Mouse (Mus musculus) heart, adult 2 months (tissue): ENCODE measurements around the gene Efl1.

Experiments
- CTCF ChIP-seq: fragments of 200-600 bp; IDR thresholded peaks from 2 replicates; pipeline ENCODE4 v1.8.1; 2022; ENCODE audit warnings: antibody characterized with exemption, mild to moderate bottlenecking, moderate library complexity
- POLR2A ChIP-seq: fragments of 200-500 bp; IDR thresholded peaks from 2 replicates; pipeline ENCODE4 v1.6.1; 2011; ENCODE audit warnings: mild to moderate bottlenecking, low read depth, low read length, control low read depth; ENCODE audit not compliant: insufficient read depth

GRCm38 (mm10) chr7:82702384-82703343 lies 54.2 kb downstream of the Efl1 start:
- TF ChIP-seq POLR2A (no peak), CTCF (no peak)
